ENCODE assay signal across 9 mouse cellular contexts in genomic region chr9:63149372-63149766, GRCm38 (mm10). TPM values are rescaled to one million over a fixed set of nuclear protein-coding genes. Genes with fewer than 3 reads are reported as not detected.
A peak's percentile ranks its signal among the peaks of the same experiment; 100 is the strongest.
DNase-seq lines count a peak whose midpoint lies in the region; ATAC-seq lines count a peak whose summit lies in the region.
"Had no signal": no experiment of that assay in that cellular context is flagged by ENCODE, and none has a peak within 500 bp of the region (broad histone marks: within the 10 kb centered on the region; RNA-seq: fewer than 3 reads in every experiment).

No protein-coding gene starts in this region.

- peaks cover 98% of the 10 kb centered on the region for H3K27me3 ChIP-seq in heart, embryonic 14.5 days (ENCODE audit: control insufficient read depth, insufficient read depth, low read length)
- H3K27me3 ChIP-seq in embryonic facial prominence, embryonic 10.5 days (replicated peaks; ENCODE audit: low read depth, poor library complexity, severe bottlenecking): peaks cover 100% of the 10 kb centered on the region
- H3K27me3 ChIP-seq in intestine, embryonic 14.5 days (replicated peaks; ENCODE audit: control insufficient read depth, insufficient read depth, low read length): peaks cover 95% of the 10 kb centered on the region
- H3K27me3 ChIP-seq in midbrain, embryonic 16.5 days (ENCODE audit: control insufficient read depth, insufficient read depth, low read depth, low read length): peaks cover 72% of the 10 kb centered on the region

- H3K36me3 ChIP-seq in heart, embryonic 14.5 days (ENCODE audit: control insufficient read depth, insufficient read depth, low read length): no peaks in the 10 kb centered on the region
- H3K36me3 ChIP-seq in embryonic facial prominence, embryonic 10.5 days (replicated peaks): no peaks in the 10 kb centered on the region
- no peaks in the 10 kb centered on the region for H3K36me3 ChIP-seq in intestine, embryonic 14.5 days (ENCODE audit: control insufficient read depth, insufficient read depth, low read length)
- H3K36me3 ChIP-seq in midbrain, embryonic 16.5 days (ENCODE audit: control insufficient read depth, insufficient read depth, low read length): no peaks in the 10 kb centered on the region

- H3K4me3 ChIP-seq in heart, embryonic 14.5 days (ENCODE audit: control insufficient read depth in 1 of 2, insufficient read depth in 1 of 2, low read depth in 1 of 2, low read length in 2 of 2): peak overlapping the region in 1 of 2 experiments; percentile 46; a peak in 2 of 4 replicates
- H3K4me3 ChIP-seq in embryonic facial prominence, embryonic 10.5 days: peak overlapping the region; percentile 60
- H3K4me3 ChIP-seq in intestine, embryonic 14.5 days (ENCODE audit: low read depth, low read length): peak overlapping the region; percentile 35
- H3K4me3 ChIP-seq in midbrain, embryonic 16.5 days (ENCODE audit: low read depth, low read length): peak overlapping the region; percentile 42

- H3K4me2 ChIP-seq in heart, embryonic 14.5 days (ENCODE audit: low read length): peak overlapping the region; percentile 77
- H3K4me2 ChIP-seq in intestine, embryonic 14.5 days (ENCODE audit: low read length): peak overlapping the region; percentile 67
- peak overlapping the region; percentile 56 for H3K4me2 ChIP-seq in midbrain, embryonic 16.5 days (ENCODE audit: low read length)

- no peak overlapping the region for H3K27ac ChIP-seq in heart, embryonic 14.5 days (replicated peaks in 1 of 2; ENCODE audit: control insufficient read depth in 1 of 2, insufficient read depth in 1 of 2, low read depth in 2 of 2, low read length in 2 of 2)
- no peak overlapping the region for H3K27ac ChIP-seq in embryonic facial prominence, embryonic 10.5 days (replicated peaks)
- no peak overlapping the region for H3K27ac ChIP-seq in intestine, embryonic 14.5 days (ENCODE audit: low read depth)
- H3K27ac ChIP-seq in midbrain, embryonic 16.5 days (ENCODE audit: low read length): no peak overlapping the region
- H3K27ac ChIP-seq: liver, embryonic 14.5 days had no signal

- peaks cover 2% of the 10 kb centered on the region; the same call in 1 of the 2 replicates for H3K9me3 ChIP-seq in heart, embryonic 14.5 days (ENCODE audit: control insufficient read depth, low read length)
- peaks cover 5% of the 10 kb centered on the region for H3K9me3 ChIP-seq in embryonic facial prominence, embryonic 10.5 days
- H3K9me3 ChIP-seq in intestine, embryonic 14.5 days (ENCODE audit: control insufficient read depth, low read length): 0 out of 2 replicates have a peak, but pooled peaks cover 2% of the 10 kb centered on the region
- no peaks in the 10 kb centered on the region for H3K9me3 ChIP-seq in midbrain, embryonic 16.5 days (replicated peaks; ENCODE audit: control insufficient read depth, low read length, poor library complexity, severe bottlenecking)

- DNase-seq in heart, adult 9 months (ENCODE audit: low spot score in 2 of 2): no peak
- peak; percentile 34 for DNase-seq in embryonic facial prominence, embryonic 10.5 days (ENCODE audit: low spot score)
- DNase-seq in intestine, embryonic 14.5 days (ENCODE audit: low spot score): peak; percentile 61
- DNase-seq in layer of hippocampus, adult 18-20 months (ENCODE audit: low spot score in 2 of 2): no peak

- H3K4me1 ChIP-seq in heart, embryonic 14.5 days (ENCODE audit: control insufficient read depth in 2 of 2, insufficient read depth in 2 of 2, low read length in 2 of 2): peaks cover 0 to 33% of the 10 kb centered on the region in 2 experiments; a peak in 3 of 4 replicates
- H3K4me1 ChIP-seq in embryonic facial prominence, embryonic 10.5 days: peaks cover 60% of the 10 kb centered on the region
- H3K4me1 ChIP-seq in intestine, embryonic 14.5 days (replicated peaks; ENCODE audit: control insufficient read depth, insufficient read depth, low read length): peaks cover 25% of the 10 kb centered on the region; the same call in 1 of the 2 replicates
- H3K4me1 ChIP-seq in midbrain, embryonic 16.5 days (ENCODE audit: control insufficient read depth, insufficient read depth, low read length): peaks cover 21% of the 10 kb centered on the region

- H3K9ac ChIP-seq in heart, embryonic 14.5 days (ENCODE audit: low read length): no peak overlapping the region
- H3K9ac ChIP-seq in intestine, embryonic 14.5 days (ENCODE audit: low read length): no peak overlapping the region
- H3K9ac ChIP-seq in midbrain, embryonic 16.5 days (ENCODE audit: low read depth, low read length): peak overlapping the region; percentile 34; the same call in 1 of the 2 replicates
- H3K9ac ChIP-seq: liver, embryonic 14.5 days had no signal

- ATAC-seq in heart, embryonic 14.5 days (ENCODE audit: insufficient number of reproducible peaks, insufficient read depth, low FRiP score, low read depth): no peak
- ATAC-seq in intestine, embryonic 14.5 days (replicated peaks; ENCODE audit: low FRiP score, low TSS enrichment, low read depth): no peak
- no peak for ATAC-seq in midbrain, embryonic 16.5 days
- no peak for ATAC-seq in CD4-positive, CD25-positive, alpha-beta regulatory T cell, adult 4 months
- ATAC-seq in cerebellum, adult (ENCODE audit: insufficient number of reproducible peaks, low FRiP score, low TSS enrichment): no peak

- WGBS in heart, embryonic 14.5 days: under 1% methylated on average over 20 of the region's 20 CpGs
- WGBS in embryonic facial prominence, embryonic 10.5 days: under 1% methylated on average over 20 of the region's 20 CpGs
- WGBS in intestine, embryonic 14.5 days: under 1% methylated on average over 20 of the region's 20 CpGs
- WGBS in midbrain, embryonic 16.5 days: 0% methylated on average over 20 of the region's 20 CpGs

RNA-seq across cellular contexts. Expression of gene Skor1, which starts 0.6 kb away (rescaled TPM):
- not detected in 2 replicates for polyA plus RNA-seq in heart, embryonic 14.5 days (2014; fragmentation: Nextera tagmentation; extraction: Ambion mirVana)
- polyA plus RNA-seq in embryonic facial prominence, embryonic 10.5 days (2016; fragmentation: Nextera tagmentation; extraction: Ambion mirVana): 0.06 and 0.10 TPM in 2 replicates
- not detected in 2 replicates for polyA plus RNA-seq in intestine, embryonic 14.5 days (2014; fragmentation: Nextera tagmentation; extraction: Ambion mirVana)
- polyA plus RNA-seq in midbrain, embryonic 16.5 days (2015; fragmentation: Nextera tagmentation; extraction: Ambion mirVana): 0.54 and 0.75 TPM in 2 replicates
- polyA plus RNA-seq in CD4-positive, CD25-positive, alpha-beta regulatory T cell, adult 4 months (2017; shearing (Covaris generic)): not detected
- under 1 TPM; 0.07 to 0.15 TPM for total RNA-seq in layer of hippocampus, adult 18-20 months (2021)

Comparison
In these comparisons a context has a peak if more than half of its experiments do, and no peak if none do; other contexts are left out.
1. DNase-seq: peak in embryonic facial prominence, embryonic 10.5 days (single experiment) and intestine, embryonic 14.5 days (single experiment); none in heart, adult 9 months (0 of 2) and layer of hippocampus, adult 18-20 months (0 of 2).
2. Peak in every context shown above with its lines, with median percentiles within 50 percentile points of each other: H3K4me2 ChIP-seq.